Mouse (Mus musculus): ENCODE data around the gene Man1c1. TPM values are rescaled to one million over a fixed set of nuclear protein-coding genes. Genes with fewer than 3 reads are reported as not detected.

The Man1c1 gene
- total and polyA plus RNA-seq, 3 experiments = 0.04 to 0.44 (median 0.20) TPM

DNA sequence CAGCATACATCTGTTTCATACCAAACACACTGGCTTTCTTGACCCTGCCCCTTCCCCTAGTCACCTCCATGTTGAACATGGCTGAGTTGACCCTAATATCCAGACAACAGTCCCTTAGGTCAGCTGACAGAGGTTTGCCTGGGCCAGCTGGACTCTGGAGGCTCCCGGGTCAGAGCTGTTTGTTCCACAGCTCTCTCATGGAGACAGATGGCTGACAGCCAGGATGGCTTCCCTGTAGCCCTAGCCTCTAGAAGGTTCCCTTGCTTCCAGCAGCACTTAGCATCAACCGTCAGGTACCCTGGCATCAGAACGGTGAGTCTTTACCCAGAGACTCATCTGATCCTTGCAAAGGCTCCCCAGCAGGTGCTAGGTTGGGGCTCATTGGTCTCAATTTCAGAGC lies 93.5 kb downstream of the Man1c1 start:
- H3K27me3 ChIP-seq (replicated peaks) = peaks cover 3% of the 10 kb centered on the region
- in situ Hi-C loops (cut with MboI; ENCODE audit: low pct_ligation_motif_present, low pct_unique_long_range_greater_than_20kb, low sequenced_read_pairs) = no loop called here
- no peaks in the 10 kb centered on the region for H3K9me3 ChIP-seq (replicated peaks; ENCODE audit: low read length)
- dilution Hi-C loops (cut with MboI; ENCODE audit: extremely low pct_ligation_motif_present, extremely low pct_unique_long_range_greater_than_20kb, low sequenced_read_pairs) = no loop called here
- no peaks in the 10 kb centered on the region for H3K36me3 ChIP-seq (replicated peaks in 1 of 2; ENCODE audit: control insufficient read depth in 1 of 2, insufficient read depth in 1 of 2, low read length in 1 of 2)
- no peak overlapping the region for H3K4me3 ChIP-seq (replicated peaks in 1 of 3; ENCODE audit: low read depth in 2 of 3, low read length in 2 of 3, poor library complexity in 1 of 3)
- H3K9ac ChIP-seq (ENCODE audit: insufficient read depth, low read depth) = no peak overlapping the region
- H3K27ac ChIP-seq (ENCODE audit: insufficient read depth, low read depth) = no peak overlapping the region
- H3K4me2 ChIP-seq (ENCODE audit: insufficient read depth, low read depth, poor library complexity, severe bottlenecking) = no peak overlapping the region
- TF ChIP-seq RAD21 (IDR thresholded peaks at IDR 0.05; ENCODE audit: low read depth, low read length) = no peak
- TF ChIP-seq E2F4 (IDR thresholded peaks at IDR 0.05; ENCODE audit: insufficient replicate concordance, low read depth, low read length) = no peak
- TF ChIP-seq CTCF (conservative IDR thresholded peaks at IDR 0.05 in 1 of 2, IDR thresholded peaks at IDR 0.05 in 1 of 2; ENCODE audit: low read depth in 2 of 2, low read length in 2 of 2) = no peak
- TF ChIP-seq PAX5 (IDR thresholded peaks at IDR 0.05; ENCODE audit: low read length) = no peak
- TF ChIP-seq JUND (conservative IDR thresholded peaks at IDR 0.05; ENCODE audit: low read depth, low read length) = no peak
- TF ChIP-seq SIN3A (IDR thresholded peaks at IDR 0.05; ENCODE audit: low read length) = no peak
- no peak for TF ChIP-seq KAT2A (IDR thresholded peaks at IDR 0.05; ENCODE audit: insufficient replicate concordance, low read length)
- TF ChIP-seq MAFK (IDR thresholded peaks at IDR 0.05; ENCODE audit: insufficient replicate concordance, low read length) = no peak
- no peak for TF ChIP-seq TBP (conservative IDR thresholded peaks at IDR 0.05; ENCODE audit: low read depth, low read length)
- no peak for TF ChIP-seq EP300 (IDR thresholded peaks at IDR 0.05; ENCODE audit: low read length)
- TF ChIP-seq NRF1 (IDR thresholded peaks at IDR 0.05; ENCODE audit: low read depth, low read length) = no peak
- no peak for TF ChIP-seq ZNF384 (IDR thresholded peaks at IDR 0.05; ENCODE audit: low read depth, low read length)
- TF ChIP-seq POLR2AphosphoS2 (IDR thresholded peaks at IDR 0.05; ENCODE audit: low read depth, low read length) = no peak
- TF ChIP-seq BHLHE40 (IDR thresholded peaks at IDR 0.05; ENCODE audit: low read depth, low read length) = no peak
- TF ChIP-seq MXI1 (IDR thresholded peaks at IDR 0.05; ENCODE audit: low read depth, low read length) = no peak
- TF ChIP-seq RCOR1 (conservative IDR thresholded peaks at IDR 0.05; ENCODE audit: low read depth, low read length) = no peak
- TF ChIP-seq HCFC1 (IDR thresholded peaks at IDR 0.05; ENCODE audit: low read depth, low read length) = no peak
- no peak for TF ChIP-seq JUN (IDR thresholded peaks at IDR 0.05; ENCODE audit: insufficient read depth, low read depth, low read length)
- no peak for TF ChIP-seq CHD2 (IDR thresholded peaks at IDR 0.05; ENCODE audit: low read length)
- no peak for TF ChIP-seq TCF12 (IDR thresholded peaks at IDR 0.05; ENCODE audit: low read depth, low read length)
- DNase-seq (ENCODE audit: extremely low read depth) = no peak
- peaks cover 0 to 4% of the 10 kb centered on the region in 2 experiments; a peak in 1 of 4 replicates for H3K4me1 ChIP-seq (ENCODE audit: control insufficient read depth in 1 of 2, insufficient read depth in 2 of 2)
- H3K79me2 ChIP-seq (replicated peaks; ENCODE audit: control insufficient read depth, extremely low read depth, insufficient read depth, poor library complexity, severe bottlenecking) = no peaks in the 10 kb centered on the region

GRCm38 (mm10) chr4:134607679-134608078 lies 96.4 kb downstream of the Man1c1 start:
- no peak overlapping the region for H3K4me3 ChIP-seq (replicated peaks in 1 of 3; ENCODE audit: low read depth in 2 of 3, low read length in 2 of 3, poor library complexity in 1 of 3)
- no peak for DNase-seq (ENCODE audit: extremely low read depth)
- dilution Hi-C loops (cut with MboI; ENCODE audit: extremely low pct_ligation_motif_present, extremely low pct_unique_long_range_greater_than_20kb, low sequenced_read_pairs) (no loop called here), in situ Hi-C loops (cut with MboI; ENCODE audit: low pct_ligation_motif_present, low pct_unique_long_range_greater_than_20kb, low sequenced_read_pairs) (no loop called here)
- H3K9ac ChIP-seq (ENCODE audit: insufficient read depth, low read depth) = no peak overlapping the region
- no peaks in the 10 kb centered on the region for H3K79me2 ChIP-seq (replicated peaks; ENCODE audit: control insufficient read depth, extremely low read depth, insufficient read depth, poor library complexity, severe bottlenecking)
- 0 out of 4 replicates have a peak, but pooled peaks cover 0 to 2% of the 10 kb centered on the region in 2 experiments for H3K4me1 ChIP-seq (ENCODE audit: control insufficient read depth in 1 of 2, insufficient read depth in 2 of 2)
- H3K36me3 ChIP-seq (replicated peaks in 1 of 2; ENCODE audit: control insufficient read depth in 1 of 2, insufficient read depth in 1 of 2, low read length in 1 of 2) = no peaks in the 10 kb centered on the region
- TF ChIP-seq HCFC1 (IDR thresholded peaks at IDR 0.05; ENCODE audit: low read depth, low read length) (no peak), TCF12 (IDR thresholded peaks at IDR 0.05; ENCODE audit: low read depth, low read length) (no peak), EP300 (IDR thresholded peaks at IDR 0.05; ENCODE audit: low read length) (no peak), E2F4 (IDR thresholded peaks at IDR 0.05; ENCODE audit: insufficient replicate concordance, low read depth, low read length) (no peak), ZC3H11A (IDR thresholded peaks at IDR 0.05; ENCODE audit: low read depth, low read length) (no peak), NELFE (IDR thresholded peaks at IDR 0.05; ENCODE audit: low read depth, low read length) (no peak), MEF2A (IDR thresholded peaks at IDR 0.05; ENCODE audit: borderline replicate concordance, low read depth, low read length) (no peak), UBTF (IDR thresholded peaks at IDR 0.05; ENCODE audit: low read depth, low read length) (no peak), ETS1 (conservative IDR thresholded peaks at IDR 0.05; ENCODE audit: low read depth, low read length) (no peak), ZNF384 (IDR thresholded peaks at IDR 0.05; ENCODE audit: low read depth, low read length) (no peak), PAX5 (IDR thresholded peaks at IDR 0.05; ENCODE audit: low read length) (no peak)
- no peak overlapping the region for H3K27ac ChIP-seq (ENCODE audit: insufficient read depth, low read depth)
- no peaks in the 10 kb centered on the region for H3K9me3 ChIP-seq (replicated peaks; ENCODE audit: low read length)
- H3K27me3 ChIP-seq (replicated peaks) = peaks cover 4% of the 10 kb centered on the region
- H3K4me2 ChIP-seq (ENCODE audit: insufficient read depth, low read depth, poor library complexity, severe bottlenecking) = no peak overlapping the region
